Mouse (Mus musculus) ES-E14 (cell line): ENCODE results near the gene Tut7.

Experiments
- ZC3H11A ChIP-seq: IDR thresholded peaks from 2 replicates; pipeline ENCODE4 v1.6.1; 2012; ENCODE audit warnings: low read depth, mild to moderate bottlenecking, inconsistent platforms, low read length, borderline replicate concordance
- ZNF384 ChIP-seq: IDR thresholded peaks from 2 replicates; pipeline ENCODE4 v1.6.1; 2012; ENCODE audit warnings: low read depth, low read length, inconsistent platforms

DNA sequence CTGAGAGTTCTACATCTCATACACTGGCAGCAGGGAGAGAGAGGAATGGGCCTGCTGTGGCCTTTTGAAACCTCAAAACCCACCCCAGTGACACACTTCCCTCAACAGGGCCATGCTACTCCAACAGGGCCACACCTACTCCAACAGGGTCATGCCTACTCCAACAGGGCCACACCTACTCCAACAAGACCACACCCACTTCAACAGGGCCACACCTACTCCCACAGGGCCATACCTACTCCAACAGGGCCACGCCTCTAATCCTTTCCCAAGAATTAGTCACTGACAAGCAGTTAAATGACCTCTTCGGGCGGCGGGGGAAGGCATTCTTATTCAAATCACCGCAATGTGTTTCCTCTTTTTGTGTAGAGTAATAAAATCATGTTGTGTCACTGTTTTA, 47.1 kb upstream of the Tut7 start:
- no peak for TF ChIP-seq ZNF384
- TF ChIP-seq ZC3H11A = no peak
